Mouse (Mus musculus): Measurements from ENCODE around the gene Zfp651.

GRCm38 (mm10) chr9:121719347-121720331, 39.5 kb upstream of the Zfp651 start:
- no peak for TF ChIP-seq EP300 (IDR thresholded peaks at IDR 0.05)
- 0 out of 2 replicates have a peak, but pooled peaks have one; percentile 4 for TF ChIP-seq CTCF (IDR thresholded peaks at IDR 0.05)
